Mouse (Mus musculus) adrenal gland, adult (tissue): ENCODE data around the gene Slc22a21.

Experiments
- DNase-seq, 2 experiments: peaks; one replicate each; pipeline ENCODE4 v3.0.0; 2022 to 2023; ENCODE audit warnings: low spot score in 1 of 2; ENCODE audit not compliant: inconsistent age in 2 of 2

Gene Slc22a21

DNA sequence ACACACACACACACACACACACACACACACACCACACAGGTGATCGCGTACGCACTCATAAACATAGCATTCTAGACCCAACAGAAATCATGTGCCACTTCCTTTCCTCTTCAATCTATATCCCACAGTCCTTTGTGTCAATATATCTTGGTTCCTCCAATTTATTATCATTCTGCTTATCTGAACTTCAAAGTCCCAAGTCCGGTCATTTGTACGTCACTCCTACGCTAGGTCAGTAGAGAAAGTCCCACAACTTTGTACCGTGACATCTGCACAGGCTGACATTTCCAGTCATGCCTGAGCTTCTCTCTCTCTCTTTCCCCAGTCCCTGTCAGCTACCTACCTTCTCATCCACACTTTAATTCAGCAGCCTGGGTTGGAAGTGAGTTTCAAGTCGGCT, 71.4 kb downstream of the Slc22a21 start:
- no peak for DNase-seq

- DNase-seq = no peak
Measured at GRCm38 (mm10) chr11:53904534-53904925, 75.6 kb downstream of the Slc22a21 start.

DNA sequence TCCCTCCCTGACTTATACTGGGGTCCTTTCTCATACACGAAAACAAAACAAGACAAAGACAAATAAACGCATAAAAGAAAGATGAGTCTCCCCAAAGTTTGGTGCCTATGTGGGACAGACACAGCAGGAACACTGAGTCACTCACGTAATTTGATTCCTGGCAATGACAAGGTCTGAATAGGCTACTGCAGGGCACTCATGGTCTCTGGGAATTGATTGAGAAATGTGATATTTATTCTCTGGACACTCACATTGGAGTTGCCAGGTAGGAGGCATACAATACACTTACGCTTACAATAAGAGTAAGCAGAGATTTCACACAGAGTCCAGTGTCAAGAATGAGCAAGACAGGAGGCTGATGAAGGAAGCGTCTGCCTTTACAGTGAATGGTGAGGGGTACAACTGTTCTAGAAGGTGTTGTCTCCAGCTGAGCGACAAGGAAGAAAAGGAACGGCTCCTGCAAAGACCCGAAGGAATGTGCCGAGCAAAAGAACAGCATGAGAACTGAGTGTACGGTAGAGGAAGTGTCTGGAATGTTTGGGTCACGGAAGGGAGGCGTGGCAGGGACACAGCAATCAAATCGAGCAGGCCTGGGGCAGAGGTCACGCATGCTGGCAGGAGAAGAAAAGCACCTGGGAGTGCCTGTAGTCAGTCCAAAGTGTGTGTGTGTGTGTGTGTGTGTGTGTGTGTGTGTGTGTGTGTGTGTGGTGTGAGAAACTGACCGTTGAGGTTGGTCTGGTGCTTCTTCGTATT, 76.2 kb downstream of the Slc22a21 start:
- DNase-seq = peak; percentile 32 to 52

DNA sequence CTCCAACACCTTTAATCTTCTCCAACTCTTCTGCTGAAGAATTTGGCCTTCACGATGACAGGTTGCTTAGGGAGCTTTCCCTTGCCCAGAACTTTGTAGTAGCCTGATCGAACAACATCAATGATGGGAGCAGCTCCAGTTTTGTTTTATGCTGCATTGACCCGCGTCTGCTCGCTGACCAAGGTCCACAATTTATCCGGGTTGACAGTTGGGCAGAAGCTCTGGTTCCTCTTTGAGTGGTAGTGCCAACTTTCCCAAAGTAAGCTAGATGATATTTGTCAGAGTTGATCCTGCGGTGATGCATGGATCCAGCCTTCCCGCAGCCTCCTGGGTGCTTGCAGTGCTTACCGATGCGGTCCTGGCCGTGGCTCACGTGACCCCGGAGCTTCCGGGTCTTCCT, 77.4 kb downstream of the Slc22a21 start:
- no peak for DNase-seq

- DNase-seq = no peak
Measured at GRCm38 (mm10) chr11:53900991-53901390, 79.1 kb downstream of the Slc22a21 start.

GRCm38 (mm10) chr11:53899981-53900380, 80.2 kb downstream of the Slc22a21 start:
- DNase-seq = no peak
